Mouse (Mus musculus): ENCODE measurements around the gene Gm27179.
"Not testable (repeated sequence)": the region's sequence is repeated elsewhere in the genome, so short reads cannot be mapped to it uniquely, and the experiment has no call there.

Gm27179 gene

GRCm38 (mm10) chr14:69473941-69474646, 38.3 kb downstream of the Gm27179 start:
- not testable (repeated sequence) for DNase-seq (ENCODE audit: low read depth, low spot score)

- not testable (repeated sequence) for DNase-seq (ENCODE audit: low read depth, low spot score)
Observed at GRCm38 (mm10) chr14:69473322-69473721, 39.0 kb downstream of the Gm27179 start.

GRCm38 (mm10) chr14:69470122-69470708, 42.1 kb downstream of the Gm27179 start:
- DNase-seq (ENCODE audit: low read depth, low spot score), result not testable (repeated sequence)

- DNase-seq (ENCODE audit: low read depth, low spot score), result not testable (repeated sequence)
Observed at GRCm38 (mm10) chr14:69467612-69468366, 44.6 kb downstream of the Gm27179 start.

- not testable (repeated sequence) for DNase-seq (ENCODE audit: low read depth, low spot score)
Observed at GRCm38 (mm10) chr14:69464465-69464864, 47.9 kb downstream of the Gm27179 start.
